Mouse (Mus musculus) hindbrain, embryonic 15.5 days (tissue): Measurements from ENCODE around the gene Gm42906. TPM values are rescaled to one million over a fixed set of nuclear protein-coding genes. Genes with fewer than 3 reads are reported as not detected.

Experiments used
- ATAC-seq: fragments of 200-750 bp; cut with Nextera tagmentation; 2 replicates; pipeline ENCODE4 v1.8.0; 2017; ENCODE audit warnings: low read depth, moderate number of reproducible peaks, moderate TSS enrichment; ENCODE audit not compliant: low FRiP score
- H3K27ac ChIP-seq: fragments of 300-500 bp; sonication (generic); replicated peaks from 2 replicates; pipeline ENCODE4 v1.5.1; 2015; ENCODE audit warnings: mild to moderate bottlenecking, inconsistent platforms
- H3K27me3 ChIP-seq: fragments of 300-500 bp; sonication (generic); 2 replicates; pipeline ENCODE4 v1.6.1; 2015; ENCODE audit warnings: control low read depth, inconsistent platforms
- H3K36me3 ChIP-seq: fragments of 300-500 bp; sonication (generic); 2 replicates; pipeline ENCODE4 v1.6.1; 2015; ENCODE audit warnings: control low read depth, inconsistent platforms
- H3K4me1 ChIP-seq: fragments of 300-500 bp; sonication (generic); replicated peaks from 2 replicates; pipeline ENCODE4 v1.6.1; 2015; ENCODE audit warnings: control low read depth, inconsistent platforms
- H3K4me2 ChIP-seq: fragments of 300-500 bp; sonication (generic); 2 replicates; pipeline ENCODE4 v1.6.1; 2015; ENCODE audit warnings: moderate library complexity, mild to moderate bottlenecking, inconsistent platforms
- H3K4me3 ChIP-seq: fragments of 300-500 bp; sonication (generic); 2 replicates; pipeline ENCODE4 v1.5.1; 2015; ENCODE audit warnings: mild to moderate bottlenecking, inconsistent platforms
- H3K9ac ChIP-seq: fragments of 300-500 bp; sonication (generic); 2 replicates; pipeline ENCODE4 v1.6.1; 2015; ENCODE audit warnings: inconsistent platforms
- H3K9me3 ChIP-seq: fragments of 300-500 bp; sonication (generic); 2 replicates; pipeline ENCODE4 v1.6.1; 2016; ENCODE audit warnings: control low read depth, inconsistent platforms
- WGBS: fragments of 180-500 bp; shearing (Covaris S2); methylation state at CpG from one replicate; pipeline ENCODE4 v1.1.7; 2015; 5-methylcytosine and 5-hydroxymethylcytosine counted together
- polyA plus RNA-seq: library from polyadenylated mRNA; unstranded; fragments of >200 nt; fragmentation: Nextera tagmentation; extraction: Ambion mirVana; gene quantifications from 2 replicates; pipeline ENCODE4 v1.2.1, GENCODE M21; 2015

Gene Gm42906
- polyA plus RNA-seq, 1 experiment from 2014 or later: not detected

GRCm38 (mm10) chr5:151018959-151019358 is 409.0 kb downstream of the Gm42906 start:
- H3K4me2 ChIP-seq: no peak overlapping the region
- no peak overlapping the region for H3K9ac ChIP-seq
- H3K4me1 ChIP-seq: peaks cover 21% of the 10 kb centered on the region
- no peaks in the 10 kb centered on the region for H3K27me3 ChIP-seq
- H3K4me3 ChIP-seq: no peak overlapping the region
- H3K36me3 ChIP-seq: no peaks in the 10 kb centered on the region
- no peaks in the 10 kb centered on the region for H3K9me3 ChIP-seq
- ATAC-seq: no peak
- 59% methylated on average over 5 of the region's 5 CpGs for WGBS
- H3K27ac ChIP-seq: no peak overlapping the region

GRCm38 (mm10) chr5:151018450-151018849 is 409.5 kb downstream of the Gm42906 start:
- H3K9me3 ChIP-seq: no peaks in the 10 kb centered on the region
- no peaks in the 10 kb centered on the region for H3K27me3 ChIP-seq
- no peak overlapping the region for H3K4me3 ChIP-seq
- no peak overlapping the region for H3K27ac ChIP-seq
- peaks cover 16% of the 10 kb centered on the region for H3K4me1 ChIP-seq
- ATAC-seq: no peak
- 82% methylated on average over 5 of the region's 5 CpGs for WGBS
- no peak overlapping the region for H3K9ac ChIP-seq
- no peaks in the 10 kb centered on the region for H3K36me3 ChIP-seq
- no peak overlapping the region for H3K4me2 ChIP-seq

Other genes with a start within 250 kb of the Gm42906 start
- gene Stard13, start 194.3 kb downstream of the Gm42906 start, polyA plus RNA-seq: 6.1 and 6.2 TPM in 2 replicates
- 0.07 TPM in 1 of 2 replicates, not detected in the other for gene Vmn2r18, start 177.9 kb upstream of the Gm42906 start, polyA plus RNA-seq
- gene Rfc3, start 223.1 kb upstream of the Gm42906 start, polyA plus RNA-seq: 59.5 and 67.8 TPM in 2 replicates